Mouse (Mus musculus): ENCODE measurements at regions not wholly inside any gene's neighbourhood (a gene's known extent, or its start where the extent isn't known, plus 50 kb on each side); places are given as distances from the start of the nearest gene placed in this dataset.

- TF ChIP-seq CTCF (conservative IDR thresholded peaks at IDR 0.05; ENCODE audit: low read length): no peak
- TF ChIP-seq NANOG (IDR thresholded peaks at IDR 0.05; ENCODE audit: borderline replicate concordance, low read length): no peak
Measured at GRCm38 (mm10) chr9:115624721-115625496, 284.3 kb upstream of the Gadl1 start.
